Mouse (Mus musculus): ENCODE results near the gene Gm17655.

DNA sequence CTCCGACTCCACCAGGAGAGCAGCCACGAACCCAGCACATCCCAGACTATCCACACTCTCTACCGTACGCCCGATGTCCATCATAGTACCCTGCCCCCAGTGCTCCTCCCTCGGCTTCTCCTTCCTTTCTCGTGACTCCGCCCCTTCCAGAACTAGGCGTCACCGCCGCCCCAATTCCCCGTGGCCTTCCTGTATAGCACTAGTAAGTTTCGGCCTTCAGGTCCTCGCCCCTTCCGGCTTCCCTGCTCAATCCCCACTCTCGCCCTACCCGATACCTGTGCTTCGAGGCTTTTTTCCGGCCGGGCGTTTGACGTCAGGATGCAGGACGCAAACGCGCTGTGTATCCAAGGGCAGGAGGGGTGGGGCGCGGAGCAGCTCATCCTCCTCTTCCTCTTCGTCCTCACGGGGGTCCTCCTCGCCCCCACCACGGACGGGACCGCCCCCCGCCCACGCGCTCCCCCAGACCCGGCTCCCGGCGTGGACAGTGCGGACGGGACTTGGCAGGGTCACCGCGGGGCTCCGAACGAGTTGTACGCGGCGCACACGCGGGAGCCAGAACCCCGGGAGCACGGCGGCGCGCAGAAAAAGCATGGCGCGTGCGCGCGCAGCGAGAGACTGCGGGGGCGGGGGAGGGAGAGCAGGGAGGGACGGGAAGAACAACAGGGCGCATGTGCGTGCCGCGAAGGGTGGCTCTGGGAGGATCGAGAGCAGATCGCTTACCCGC is 35.4 kb upstream of the Gm17655 start, which contains the start of gene Gtpbp6:
- TF ChIP-seq TCF12 (IDR thresholded peaks at IDR 0.05; ENCODE audit: insufficient read depth, poor library complexity, severe bottlenecking) (no peak), POLR2AphosphoS2 (IDR thresholded peaks at IDR 0.05; ENCODE audit: insufficient read length, low read depth) (peak; percentile 53), MAX (IDR thresholded peaks at IDR 0.05; ENCODE audit: low read depth) (peak; percentile 11), POLR2A (IDR thresholded peaks at IDR 0.05; ENCODE audit: insufficient read length, low read depth) (peak; percentile 69)
